Mouse (Mus musculus): ENCODE measurements at regions not wholly inside any gene's neighbourhood (a gene's known extent, or its start where the extent isn't known, plus 50 kb on each side); places are given as distances from the start of the nearest gene placed in this dataset.

DNA sequence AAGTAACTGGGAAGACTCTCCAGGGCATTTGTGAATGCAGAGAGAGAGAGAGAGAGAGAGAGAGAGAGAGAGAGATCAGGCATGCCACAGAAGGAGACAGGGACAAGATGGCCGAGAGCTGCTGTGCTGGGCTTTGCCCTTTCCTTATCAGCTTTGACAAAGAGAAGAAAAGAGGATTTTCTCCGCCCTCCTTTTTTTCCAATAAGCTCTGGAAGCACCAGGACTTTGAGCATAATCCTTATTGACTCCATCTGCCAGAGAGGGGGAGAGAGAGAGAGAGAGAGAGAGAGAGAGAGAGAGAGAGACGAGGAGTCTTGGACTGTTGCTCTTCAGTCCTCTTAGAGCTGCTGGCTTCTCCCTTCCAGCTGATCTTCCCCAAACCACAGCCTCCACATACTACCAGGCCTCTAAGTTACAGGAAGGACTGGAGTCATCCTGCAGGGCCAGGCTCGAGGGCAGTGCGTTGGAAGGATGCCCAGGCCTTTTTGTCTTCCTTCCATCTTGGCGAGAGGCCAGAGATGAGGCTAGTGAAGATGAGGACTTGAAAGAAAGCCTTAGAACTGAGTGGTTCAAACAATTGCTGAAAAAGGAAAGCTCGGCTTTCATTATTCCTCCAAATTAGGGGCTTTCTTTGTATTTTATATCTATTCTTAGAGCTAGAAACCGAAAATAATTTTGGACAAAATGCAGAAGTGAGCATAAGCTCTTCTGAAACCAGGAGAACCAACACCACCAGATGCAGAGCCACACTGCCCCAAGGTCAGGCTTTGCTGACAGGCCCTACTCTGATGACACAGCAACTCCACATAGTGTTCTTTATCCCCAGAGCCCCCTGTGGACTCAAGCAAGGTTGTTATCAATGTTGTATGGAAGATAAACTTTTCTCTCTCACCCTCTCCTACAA, 59.3 kb upstream of the Kcnd3 start:
- TF ChIP-seq POLR2A (IDR thresholded peaks at IDR 0.05; ENCODE audit: control insufficient read depth, low read depth, low read length): no peak
- TF ChIP-seq CTCF (IDR thresholded peaks at IDR 0.05; ENCODE audit: control insufficient read depth, insufficient read depth, insufficient replicate concordance, low read depth, low read length): no peak
